Mouse (Mus musculus) cerebellum, postnatal 25 days (tissue): ENCODE data around the gene Nisch.

ENCODE experiments used
- DNase-seq, 2 experiments: peaks; one replicate each; pipeline ENCODE4 v3.0.0; 2021; ENCODE audit warnings: mixed read lengths in 2 of 2

Gene Nisch

GRCm38 (mm10) chr14:31216846-31217245 lies at the start of gene Nisch:
Gene Nisch, minus strand, starts transcription at chr14:31216946.
- DNase-seq = no peak

GRCm38 (mm10) chr14:31260932-31261331 lies 44.2 kb upstream of the Nisch start:
- DNase-seq = no peak

- DNase-seq = no peak
Observed at GRCm38 (mm10) chr14:31260374-31260773, 43.6 kb upstream of the Nisch start.

GRCm38 (mm10) chr14:31258476-31259050 lies 41.8 kb upstream of the Nisch start:
- DNase-seq = no peak

- no peak for DNase-seq
Observed at GRCm38 (mm10) chr14:31252091-31252490, 35.3 kb upstream of the Nisch start.

GRCm38 (mm10) chr14:31251626-31252025 lies 34.9 kb upstream of the Nisch start:
- DNase-seq = no peak

- peak; percentile 98 for DNase-seq
Observed at GRCm38 (mm10) chr14:31251084-31251604, 34.4 kb upstream of the Nisch start, which contains the start of the genes Phf7 and Bap1. Gene Phf7, minus strand, starts transcription at chr14:31251317. Gene Bap1, plus strand, starts transcription at chr14:31251450.

GRCm38 (mm10) chr14:31250222-31251083 lies 33.7 kb upstream of the Nisch start:
- DNase-seq = no peak

- no peak for DNase-seq
Observed at GRCm38 (mm10) chr14:31248396-31248795, 31.6 kb upstream of the Nisch start.

- no peak for DNase-seq
Observed at GRCm38 (mm10) chr14:31245946-31246345, 29.2 kb upstream of the Nisch start.

GRCm38 (mm10) chr14:31244777-31245176 lies 28.0 kb upstream of the Nisch start:
- no peak for DNase-seq

GRCm38 (mm10) chr14:31240528-31240927 lies 23.8 kb upstream of the Nisch start:
- no peak for DNase-seq

- DNase-seq = no peak
Observed at GRCm38 (mm10) chr14:31237101-31237882, 20.5 kb upstream of the Nisch start.

- peak; percentile 84 to 92 for DNase-seq
Observed at GRCm38 (mm10) chr14:31233996-31234591, 17.3 kb upstream of the Nisch start.

- no peak for DNase-seq
Observed at GRCm38 (mm10) chr14:31233070-31233995, 16.6 kb upstream of the Nisch start.

- no peak for DNase-seq
Observed at GRCm38 (mm10) chr14:31232404-31233069, 15.8 kb upstream of the Nisch start.

GRCm38 (mm10) chr14:31230442-31230841 lies 13.7 kb upstream of the Nisch start:
- no peak for DNase-seq

GRCm38 (mm10) chr14:31228234-31228633 lies 11.5 kb upstream of the Nisch start:
- DNase-seq = no peak

- DNase-seq = no peak
Observed at GRCm38 (mm10) chr14:31226978-31227377, 10.2 kb upstream of the Nisch start.

GRCm38 (mm10) chr14:31217666-31218065 lies 920 bp upstream of the Nisch start, which contains the start of gene Sema3g:
Gene Sema3g, plus strand, starts transcription at chr14:31217860.
- peak; percentile 83 to 85 for DNase-seq
